Mouse (Mus musculus): ENCODE results near the gene Mettl9.

Gene Mettl9

DNA sequence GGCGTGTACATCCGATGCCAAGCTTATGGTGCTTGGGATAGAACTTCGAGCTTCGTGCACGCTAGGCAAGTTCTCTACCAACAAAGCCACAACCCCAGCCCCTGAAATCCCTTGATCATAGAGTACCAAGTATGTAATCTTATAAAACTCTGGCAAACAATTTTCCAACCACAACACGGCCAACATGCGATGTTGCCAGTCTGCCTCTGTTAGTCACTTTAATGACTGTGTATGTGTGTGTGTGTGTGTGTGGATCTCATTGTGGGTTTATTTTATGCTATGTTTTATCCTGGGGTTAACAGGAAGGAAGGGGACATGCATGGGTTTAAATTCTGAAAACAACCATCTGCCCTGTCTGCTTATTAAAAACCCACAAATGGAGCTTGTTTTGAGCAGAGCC is 56.5 kb downstream of the Mettl9 start:
- no peak for ATAC-seq (ENCODE audit: insufficient number of reproducible peaks, low FRiP score, low TSS enrichment)

GRCm38 (mm10) chr7:121093026-121093425 is 58.8 kb downstream of the Mettl9 start:
- no peak for ATAC-seq (ENCODE audit: insufficient number of reproducible peaks, low FRiP score, low TSS enrichment)

- no peak for ATAC-seq (ENCODE audit: insufficient number of reproducible peaks, low FRiP score, low TSS enrichment)
These were observed 64.6 kb downstream of the Mettl9 start for GRCm38 (mm10) chr7:121098614-121099389.

DNA sequence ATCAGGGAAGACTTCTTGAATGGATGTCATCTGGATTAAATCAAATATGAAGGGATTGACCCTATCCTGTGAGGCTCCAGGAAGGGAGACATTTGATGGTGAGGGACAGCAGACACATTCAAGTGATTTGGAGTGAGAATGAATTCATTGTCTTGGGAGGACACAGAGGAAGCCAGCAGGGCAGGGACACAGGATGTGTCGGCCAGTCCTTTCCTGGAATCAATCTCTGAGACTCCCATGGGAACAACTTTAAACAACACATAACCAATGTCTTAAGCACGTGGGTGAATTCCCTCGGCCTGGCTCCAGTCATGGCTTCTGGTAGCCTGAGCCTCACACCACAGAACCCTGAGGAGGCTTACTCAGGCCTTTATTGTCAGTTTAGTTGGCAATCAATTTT is 73.6 kb downstream of the Mettl9 start:
- no peak for ATAC-seq (ENCODE audit: insufficient number of reproducible peaks, low FRiP score, low TSS enrichment)

DNA sequence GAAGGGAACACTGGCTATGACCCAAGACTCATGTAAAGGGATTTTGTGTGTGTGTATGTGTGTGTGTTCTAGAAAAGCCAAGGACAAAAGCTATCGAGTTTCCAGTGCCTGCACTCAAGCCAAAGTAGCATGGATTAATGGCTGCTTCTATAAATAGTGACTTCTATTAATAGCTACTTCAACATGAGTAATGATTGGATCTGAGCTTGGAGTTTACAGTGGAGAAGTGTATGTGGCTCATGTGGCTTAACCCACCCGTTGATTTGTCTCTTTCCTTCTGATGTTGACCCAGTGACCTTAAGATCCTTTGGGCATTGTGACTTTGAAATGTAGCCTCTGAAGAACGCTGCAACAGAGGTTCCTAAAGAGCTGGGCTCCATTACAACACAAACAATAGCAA is 77.1 kb downstream of the Mettl9 start:
- no peak for ATAC-seq (ENCODE audit: insufficient number of reproducible peaks, low FRiP score, low TSS enrichment)

DNA sequence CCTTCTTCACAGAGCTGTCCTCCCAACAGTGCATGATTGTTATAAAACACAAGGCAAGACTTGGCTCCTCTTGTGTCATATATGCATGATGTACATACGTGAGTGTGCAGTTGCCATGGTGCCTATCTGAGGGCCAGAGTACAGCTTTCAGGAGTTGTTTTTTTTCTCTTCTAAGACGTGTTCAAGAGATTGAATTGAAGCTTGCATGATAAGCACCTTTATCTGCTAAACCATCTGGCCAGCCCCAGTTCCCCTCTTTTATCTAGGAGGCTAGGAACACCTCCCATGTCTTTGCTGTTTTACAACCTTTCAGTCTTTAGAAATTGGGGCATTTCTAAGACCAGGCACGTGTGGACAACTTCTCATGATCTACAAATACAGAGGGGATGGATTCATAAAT is 77.5 kb downstream of the Mettl9 start:
- no peak for ATAC-seq (ENCODE audit: insufficient number of reproducible peaks, low FRiP score, low TSS enrichment)

GRCm38 (mm10) chr7:121120143-121120818 is 86.0 kb downstream of the Mettl9 start:
- ATAC-seq (ENCODE audit: insufficient number of reproducible peaks, low FRiP score, low TSS enrichment), result peak; percentile 76

Measured in cerebellum, adult (tissue).